In the genomic region with DNA sequence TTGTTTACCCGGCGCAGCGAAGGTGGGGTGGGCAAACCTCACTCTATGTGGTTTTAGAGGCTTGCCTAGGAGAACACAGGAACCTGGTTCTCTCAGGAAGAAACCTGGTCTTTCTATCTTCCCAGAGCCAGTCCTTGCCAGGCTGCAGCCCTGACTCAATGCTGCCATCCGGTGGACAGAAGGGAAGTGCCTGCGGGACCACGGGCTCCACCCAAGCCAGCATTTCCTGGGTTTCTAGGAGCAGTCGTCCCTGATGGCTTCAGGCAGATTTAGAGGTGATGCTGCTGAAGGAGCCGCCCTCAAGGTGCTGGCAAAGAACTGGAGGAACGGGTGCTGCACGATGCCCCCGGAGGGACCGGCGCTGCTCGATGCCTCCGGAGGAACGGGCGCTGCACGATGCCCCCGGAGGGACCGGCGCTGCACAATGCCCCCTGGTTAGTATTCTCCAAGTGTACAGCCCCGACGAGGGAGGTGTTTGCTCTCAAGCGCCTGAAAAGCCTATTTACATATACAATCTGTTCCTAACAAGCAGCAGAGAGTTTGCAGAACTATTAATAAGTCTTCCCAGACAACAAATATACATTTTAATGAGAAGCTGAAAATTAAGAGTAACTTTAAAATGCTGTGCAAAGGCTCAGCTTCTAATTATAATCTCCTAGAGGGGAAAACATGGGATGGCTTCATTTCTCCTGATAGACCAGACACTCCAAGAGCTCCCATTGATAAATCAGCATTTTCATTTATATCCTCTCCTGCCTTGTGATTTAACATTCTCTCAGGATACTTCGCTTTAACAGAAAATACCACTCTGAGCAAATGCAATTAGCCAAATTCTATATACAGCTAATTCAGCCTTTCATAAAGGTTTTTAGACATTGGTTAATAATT, we compare ENCODE assay signal across 8 mouse cellular contexts. TPM values are rescaled to one million over a fixed set of nuclear protein-coding genes. Genes with fewer than 3 reads are reported as not detected.
A peak's percentile ranks its signal among the peaks of the same experiment; 100 is the strongest.
DNase-seq lines count a peak whose midpoint lies in the region; ATAC-seq lines count a peak whose summit lies in the region.

No protein-coding gene starts in this region.

- peak; percentile 74 for DNase-seq in T-cell, adult 2 months (ENCODE audit: low spot score)
- DNase-seq in gastrocnemius, postnatal 10 days: peak; percentile 89
- peak; percentile 86 for DNase-seq in induced T-regulatory cell, adult 2 months (ENCODE audit: low read depth)
- peak; percentile 78 to 87 for DNase-seq in left cerebral cortex, adult 8-10 months (ENCODE audit: low spot score in 2 of 2)
- peak; percentile 93 for DNase-seq in right cerebral cortex, postnatal 14 days
- peak; percentile 87 for DNase-seq in urinary bladder, postnatal 25 days (ENCODE audit: low spot score)

- peak; percentile 95 for ATAC-seq in common myeloid progenitor, adult 5-6 weeks (replicated peaks; ENCODE audit: low read depth, poor library complexity, severe bottlenecking)
- ATAC-seq in megakaryocyte progenitor cell, adult 5-6 weeks (replicated peaks; ENCODE audit: poor library complexity): peak; percentile 95

RNA-seq across cellular contexts. Expression of a gene that starts 25.9 kb away (rescaled TPM):
- total RNA-seq in common myeloid progenitor, adult 5-6 weeks (2017): 27.4 and 28.0 TPM in 2 replicates
- total RNA-seq in gastrocnemius, postnatal 10 days (2021): 1 to 10 TPM; 6.3 to 8.3 TPM
- 100 to 1,000 TPM; 136 to 145 (median 140) TPM for total RNA-seq in left cerebral cortex, adult 8-10 months (2022)
- 20.4 and 23.7 TPM in 2 replicates for total RNA-seq in megakaryocyte progenitor cell, adult 5-6 weeks (2015)
- 23.2 and 29.9 TPM in 2 replicates for total RNA-seq in megakaryocyte progenitor cell, adult 5-6 weeks (2017)

Comparison
In these comparisons a context has a peak if more than half of its experiments do, and no peak if none do; other contexts are left out.
1. Peak in every context shown above with its lines: DNase-seq and ATAC-seq.